Mouse (Mus musculus) liver, embryonic 13.5 days (tissue): Measurements from ENCODE around the gene Adra2a. TPM values are rescaled to one million over a fixed set of nuclear protein-coding genes. Genes with fewer than 3 reads are reported as not detected.

Experiments
- ATAC-seq: fragments of 200-750 bp; cut with Nextera tagmentation; 2 replicates; pipeline ENCODE4 v1.8.0; 2017; ENCODE audit warnings: low read depth, mild to moderate bottlenecking, moderate number of reproducible peaks, moderate library complexity
- DNase-seq: peaks from one replicate; pipeline ENCODE4 v3.0.0; 2022
- H3K27ac ChIP-seq: fragments of 300-500 bp; sonication (generic); 2 replicates; pipeline ENCODE4 v1.5.1; 2015; ENCODE audit warnings: moderate library complexity, mild to moderate bottlenecking, inconsistent platforms
- H3K27me3 ChIP-seq: fragments of 300-500 bp; sonication (generic); 2 replicates; pipeline ENCODE4 v1.6.1; 2015; ENCODE audit warnings: mild to moderate bottlenecking, inconsistent platforms
- H3K36me3 ChIP-seq: fragments of 300-500 bp; sonication (generic); 2 replicates; pipeline ENCODE4 v1.6.1; 2015; ENCODE audit warnings: mild to moderate bottlenecking, inconsistent platforms
- H3K4me1 ChIP-seq: fragments of 300-500 bp; sonication (generic); replicated peaks from 2 replicates; pipeline ENCODE4 v1.6.1; 2015; ENCODE audit warnings: inconsistent platforms
- H3K4me2 ChIP-seq: fragments of 300-500 bp; sonication (generic); 2 replicates; pipeline ENCODE4 v1.6.1; 2015; ENCODE audit warnings: inconsistent platforms, mild to moderate bottlenecking, moderate library complexity
- H3K4me3 ChIP-seq: fragments of 300-500 bp; sonication (generic); replicated peaks from 2 replicates; pipeline ENCODE4 v1.5.1; 2015; ENCODE audit warnings: mild to moderate bottlenecking, inconsistent platforms
- H3K9ac ChIP-seq: fragments of 300-500 bp; sonication (generic); 2 replicates; pipeline ENCODE4 v1.6.1; 2015; ENCODE audit warnings: mild to moderate bottlenecking, inconsistent platforms
- H3K9me3 ChIP-seq: fragments of 300-500 bp; sonication (generic); replicated peaks from 2 replicates; pipeline ENCODE4 v1.6.1; 2016; ENCODE audit warnings: inconsistent platforms
- whole genome bisulfite sequencing: fragments of 180-500 bp; shearing (Covaris S2); methylation state at CpG from one replicate; pipeline ENCODE4 v1.1.7; 2015; ENCODE audit not compliant: insufficient replicate concordance; 5-methylcytosine and 5-hydroxymethylcytosine counted together
- polyA plus RNA-seq: library from polyadenylated mRNA; unstranded; fragments of >200 nt; fragmentation: Nextera tagmentation; extraction: Ambion mirVana; gene quantifications from 2 replicates; pipeline ENCODE4 v1.2.1, GENCODE M21; 2015

Adra2a gene
- polyA plus RNA-seq: 0.05 and 0.12 TPM in 2 replicates

DNA sequence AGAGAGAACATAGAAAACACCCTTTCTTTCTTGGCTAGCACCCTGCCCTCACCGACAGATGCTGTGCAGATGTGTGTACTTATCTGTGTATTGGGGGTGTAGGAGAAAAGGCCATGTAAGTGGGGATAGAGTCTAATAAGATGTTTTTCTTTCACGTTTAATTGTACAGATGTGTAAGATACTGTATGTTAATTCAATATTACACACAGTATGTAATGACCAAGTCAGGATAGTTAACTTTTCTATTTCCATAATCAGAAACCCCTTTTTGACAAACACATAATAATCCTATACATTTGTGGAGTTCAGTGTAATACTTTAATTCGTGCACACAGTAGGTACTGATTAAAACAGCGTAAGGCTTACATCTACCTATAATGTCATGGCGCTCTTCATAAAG is at the start of gene Adra2a:
Gene Adra2a, plus strand, starts transcription at position 301 of the 400 bp plus-strand sequence.
- Histone ChIP-seq H3K27me3 (peaks cover 68% of the 10 kb centered on the region), H3K4me2 (peak within 1 kb of the TSS; percentile 69), H3K27ac (no peak within 1 kb of the TSS), H3K9me3 (no peaks in the 10 kb centered on the region), H3K4me1 (peaks cover 44% of the 10 kb centered on the region), H3K9ac (no peak within 1 kb of the TSS), H3K36me3 (no peaks in the 10 kb centered on the region), H3K4me3 (peak within 1 kb of the TSS; percentile 54)
- ATAC-seq: no peak
- no peak for DNase-seq
- 53% methylated on average over 5 of the region's 5 CpGs for WGBS

DNA sequence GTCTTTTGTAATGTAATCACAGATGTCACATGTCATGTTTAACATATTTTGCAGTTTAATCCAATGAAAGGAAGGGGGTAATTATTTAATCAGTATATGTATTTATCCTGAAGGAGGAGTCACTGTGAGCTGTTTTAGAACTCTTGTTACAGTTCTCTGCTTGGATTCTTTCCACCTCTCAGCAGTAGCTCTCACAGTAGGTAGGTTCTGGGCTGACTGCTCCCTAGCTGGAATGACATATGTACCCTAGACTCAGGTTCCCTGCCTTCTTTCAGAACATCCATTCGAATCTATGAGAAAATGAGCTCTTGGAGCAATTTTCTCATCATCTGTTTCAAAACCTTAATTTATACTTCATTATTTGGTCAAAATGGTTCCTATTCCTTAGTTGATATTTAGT is 49.7 kb upstream of the Adra2a start:
- 74% methylated on average over 1 of the region's 1 CpGs for WGBS
- H3K4me2 ChIP-seq: no peak overlapping the region

DNA sequence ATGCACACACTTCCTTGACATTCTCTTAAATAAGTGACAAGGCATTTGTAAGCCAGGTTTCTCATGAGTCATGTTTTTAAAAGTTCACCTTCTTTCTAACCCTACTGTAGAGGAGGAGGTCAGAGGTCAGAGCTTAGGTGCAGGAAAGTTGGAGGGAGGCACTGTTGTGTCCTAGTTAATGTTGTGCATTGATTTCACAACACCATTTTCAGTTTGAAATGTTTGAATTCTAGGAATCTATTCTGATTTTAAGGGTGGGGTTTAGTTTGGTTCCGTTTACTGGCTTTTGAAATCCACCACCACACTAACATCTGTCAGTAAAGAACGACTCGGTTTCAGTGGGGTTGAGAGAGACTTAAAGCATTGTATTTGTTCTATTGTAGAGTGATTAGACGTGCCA is 33.0 kb upstream of the Adra2a start:
- H3K9ac ChIP-seq: no peak overlapping the region
- peaks cover 4% of the 10 kb centered on the region; the same call in 1 of the 2 replicates for H3K4me1 ChIP-seq
- no peak for ATAC-seq
- no peaks in the 10 kb centered on the region for H3K27me3 ChIP-seq
- 64% methylated on average over 4 of the region's 4 CpGs for WGBS
- no peak overlapping the region for H3K4me3 ChIP-seq
- no peaks in the 10 kb centered on the region for H3K9me3 ChIP-seq
- DNase-seq: no peak
- no peak overlapping the region for H3K27ac ChIP-seq
- H3K36me3 ChIP-seq: no peaks in the 10 kb centered on the region
- H3K4me2 ChIP-seq: no peak overlapping the region

More for the DNA sequence above, 49.7 kb upstream of the Adra2a start:
- no peaks in the 10 kb centered on the region for H3K9me3 ChIP-seq
- DNase-seq: no peak
- no peaks in the 10 kb centered on the region for H3K27me3 ChIP-seq
- H3K4me3 ChIP-seq: no peak overlapping the region
- no peak overlapping the region for H3K9ac ChIP-seq
- ATAC-seq: no peak
- H3K36me3 ChIP-seq: 0 out of 2 replicates have a peak, but pooled peaks cover 4% of the 10 kb centered on the region
- H3K4me1 ChIP-seq: peaks cover 12% of the 10 kb centered on the region
- no peak overlapping the region for H3K27ac ChIP-seq

DNA sequence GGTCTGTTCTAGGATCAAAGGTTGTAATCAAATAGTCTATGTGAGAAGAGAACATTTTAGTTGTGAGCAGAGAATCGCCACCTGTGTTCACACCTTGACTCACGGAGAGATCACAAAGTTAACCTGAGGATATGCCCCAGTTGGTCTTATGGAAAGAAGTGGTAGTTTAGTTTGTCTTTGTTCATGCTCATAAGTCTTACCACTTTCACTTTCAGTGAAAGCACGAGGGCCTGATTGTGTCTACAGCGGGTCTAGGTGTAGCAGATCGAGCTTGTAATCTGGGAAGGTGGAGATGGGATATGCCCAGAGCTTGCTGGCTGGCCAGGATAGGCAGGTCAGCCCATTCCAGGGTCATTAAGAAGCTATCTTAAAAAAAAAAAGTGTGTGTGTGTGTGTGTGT is 29.0 kb upstream of the Adra2a start:
- no peak for DNase-seq
- H3K4me1 ChIP-seq: peaks cover 4% of the 10 kb centered on the region; the same call in 1 of the 2 replicates
- H3K27ac ChIP-seq: no peak overlapping the region
- no peaks in the 10 kb centered on the region for H3K27me3 ChIP-seq
- H3K9me3 ChIP-seq: no peaks in the 10 kb centered on the region
- H3K4me3 ChIP-seq: no peak overlapping the region
- 81% methylated on average over 5 of the region's 5 CpGs for WGBS
- ATAC-seq: no peak
- H3K36me3 ChIP-seq: no peaks in the 10 kb centered on the region
- H3K9ac ChIP-seq: no peak overlapping the region
- no peak overlapping the region for H3K4me2 ChIP-seq

DNA sequence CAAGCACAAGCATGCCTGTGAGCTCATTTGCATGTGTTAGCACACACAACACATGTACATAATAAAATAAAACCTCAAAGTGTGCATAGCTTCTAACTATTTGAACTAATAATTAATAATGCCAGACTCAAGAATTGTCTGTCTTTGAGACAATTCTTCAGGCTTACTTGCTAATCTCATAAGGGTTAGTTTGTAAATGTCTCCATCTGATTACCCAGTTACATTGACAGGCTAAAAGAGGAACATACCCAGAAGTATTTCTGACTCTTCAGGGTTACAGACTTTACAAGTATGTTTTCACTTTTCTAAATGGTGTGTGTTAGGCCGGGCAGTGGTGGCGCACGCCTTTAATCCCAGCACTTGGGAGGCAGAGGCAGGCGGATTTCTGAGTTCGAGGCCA is 28.4 kb upstream of the Adra2a start:
- ATAC-seq: no peak
- Histone ChIP-seq H3K36me3 (no peaks in the 10 kb centered on the region), H3K9me3 (no peaks in the 10 kb centered on the region), H3K27ac (no peak overlapping the region), H3K4me1 (peaks cover 4% of the 10 kb centered on the region; the same call in 1 of the 2 replicates), H3K4me2 (no peak overlapping the region), H3K9ac (no peak overlapping the region), H3K27me3 (no peaks in the 10 kb centered on the region), H3K4me3 (no peak overlapping the region)
- WGBS: 87% methylated on average over 5 of the region's 5 CpGs
- no peak for DNase-seq

DNA sequence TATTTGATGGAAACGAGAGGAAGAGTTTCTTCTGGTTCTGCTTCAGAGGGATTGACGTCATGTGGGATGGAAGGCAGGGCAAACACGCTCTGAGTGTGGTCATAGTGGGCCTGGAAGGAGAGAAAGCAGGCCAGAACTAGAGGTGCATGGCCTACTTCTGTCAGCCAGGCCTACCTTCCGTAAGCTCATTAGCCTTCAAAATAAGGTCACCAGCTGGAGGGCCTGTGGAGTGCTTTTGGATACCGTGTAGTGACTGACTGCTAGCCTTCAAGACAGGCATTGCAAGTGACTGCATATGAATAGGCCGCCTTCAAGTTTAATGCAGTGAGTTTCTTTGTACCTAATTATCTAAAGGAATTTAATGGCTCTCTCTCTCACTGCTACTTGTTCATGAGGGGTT is 8.9 kb upstream of the Adra2a start:
- Histone ChIP-seq H3K9ac (no peak overlapping the region), H3K36me3 (peaks cover 17% of the 10 kb centered on the region), H3K4me1 (no peaks in the 10 kb centered on the region), H3K9me3 (no peaks in the 10 kb centered on the region), H3K4me2 (no peak overlapping the region), H3K27me3 (no peaks in the 10 kb centered on the region), H3K4me3 (no peak overlapping the region), H3K27ac (no peak overlapping the region)
- no peak for DNase-seq
- WGBS: 80% methylated on average over 6 of the region's 6 CpGs
- ATAC-seq: no peak

DNA sequence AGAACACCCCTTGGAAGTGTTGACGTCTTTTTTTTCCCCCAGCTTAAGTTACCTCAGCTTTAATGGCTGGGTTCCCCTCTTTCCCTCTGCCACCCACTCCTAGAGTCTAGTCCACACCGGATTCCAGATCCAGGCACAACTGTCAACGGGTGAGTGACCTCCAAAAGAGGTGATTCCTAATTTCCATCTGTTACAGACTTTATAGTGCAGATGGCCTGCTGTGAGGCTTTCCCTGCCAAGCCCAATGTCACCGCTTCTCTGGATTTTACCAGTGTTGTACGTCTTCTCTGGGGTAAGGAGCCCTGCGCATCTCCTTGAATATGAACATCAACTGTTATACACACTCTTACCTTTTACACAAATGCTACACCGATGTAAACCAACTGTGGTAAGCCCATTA is 4.5 kb upstream of the Adra2a start:
- no peak for ATAC-seq

DNA sequence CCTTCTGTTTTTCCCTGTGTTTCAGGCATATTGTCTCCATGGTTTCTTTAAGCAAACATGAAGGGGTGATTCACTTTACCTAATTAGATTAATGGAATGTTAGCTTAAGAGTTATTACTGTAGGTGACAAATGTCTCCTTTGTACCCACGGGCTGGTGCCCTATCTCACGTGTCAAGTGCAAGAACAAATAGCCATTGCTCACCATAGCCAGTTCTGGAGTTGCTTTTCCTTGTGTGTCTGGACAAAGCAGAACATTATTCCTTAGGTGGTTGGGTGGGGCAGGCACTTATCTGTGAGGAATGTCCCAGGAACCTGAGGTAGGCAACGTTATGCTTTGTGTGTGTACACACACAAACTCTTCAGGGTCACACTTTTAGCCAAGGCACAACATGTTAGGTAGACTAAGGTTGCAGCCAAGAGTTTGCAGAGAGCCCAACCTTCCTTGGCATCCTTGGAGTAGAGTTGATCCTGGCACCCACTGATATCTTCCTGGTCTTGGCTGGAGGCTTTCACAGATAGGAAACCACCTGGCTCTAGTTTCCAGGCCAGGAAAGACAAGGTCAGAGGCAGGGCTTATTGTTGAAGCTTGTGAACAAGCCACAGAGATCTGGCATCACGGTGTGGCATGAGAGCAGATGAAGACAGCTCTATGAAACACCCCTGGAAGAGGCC is 3.5 kb upstream of the Adra2a start:
- H3K4me2 ChIP-seq: no peak overlapping the region
- H3K27ac ChIP-seq: no peak overlapping the region
- WGBS: 44% methylated on average over 4 of the region's 4 CpGs
- no peak overlapping the region for H3K4me3 ChIP-seq
- no peak overlapping the region for H3K9ac ChIP-seq
- H3K36me3 ChIP-seq: no peaks in the 10 kb centered on the region
- H3K4me1 ChIP-seq: peaks cover 15% of the 10 kb centered on the region
- H3K9me3 ChIP-seq: no peaks in the 10 kb centered on the region
- H3K27me3 ChIP-seq: peaks cover 35% of the 10 kb centered on the region
- DNase-seq: no peak
- ATAC-seq: no peak

More for the DNA sequence above, 4.5 kb upstream of the Adra2a start:
- Histone ChIP-seq H3K36me3 (peaks cover 6% of the 10 kb centered on the region; the same call in 1 of the 2 replicates), H3K27me3 (peaks cover 24% of the 10 kb centered on the region), H3K4me3 (no peak overlapping the region), H3K9me3 (no peaks in the 10 kb centered on the region), H3K4me2 (no peak overlapping the region), H3K4me1 (peaks cover 4% of the 10 kb centered on the region), H3K9ac (no peak overlapping the region), H3K27ac (no peak overlapping the region)
- 74% methylated on average over 7 of the region's 7 CpGs for WGBS
- no peak for DNase-seq

DNA sequence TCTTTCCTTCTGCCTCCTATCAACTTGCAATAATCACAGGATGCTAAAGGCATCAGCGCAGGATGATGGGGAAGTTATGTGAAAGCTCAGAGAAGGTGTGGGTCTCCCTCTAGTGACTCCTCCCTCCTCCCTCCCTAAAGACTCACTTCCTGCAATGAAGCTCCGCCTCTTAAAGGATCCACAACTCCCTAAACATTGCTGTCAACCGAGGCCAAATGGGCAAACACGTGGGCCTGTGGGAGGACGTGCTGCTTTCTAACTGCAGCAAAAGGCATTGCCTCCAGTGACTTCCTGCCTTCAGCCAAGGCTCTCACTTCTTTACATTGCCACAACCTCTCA is 3.0 kb upstream of the Adra2a start:
- Histone ChIP-seq H3K27ac (no peak overlapping the region), H3K4me3 (no peak overlapping the region), H3K9me3 (no peaks in the 10 kb centered on the region), H3K4me2 (no peak overlapping the region), H3K36me3 (no peaks in the 10 kb centered on the region), H3K27me3 (peaks cover 40% of the 10 kb centered on the region), H3K9ac (no peak overlapping the region), H3K4me1 (peaks cover 18% of the 10 kb centered on the region)
- WGBS: 19% methylated on average over 5 of the region's 5 CpGs
- ATAC-seq: no peak
- DNase-seq: no peak

DNA sequence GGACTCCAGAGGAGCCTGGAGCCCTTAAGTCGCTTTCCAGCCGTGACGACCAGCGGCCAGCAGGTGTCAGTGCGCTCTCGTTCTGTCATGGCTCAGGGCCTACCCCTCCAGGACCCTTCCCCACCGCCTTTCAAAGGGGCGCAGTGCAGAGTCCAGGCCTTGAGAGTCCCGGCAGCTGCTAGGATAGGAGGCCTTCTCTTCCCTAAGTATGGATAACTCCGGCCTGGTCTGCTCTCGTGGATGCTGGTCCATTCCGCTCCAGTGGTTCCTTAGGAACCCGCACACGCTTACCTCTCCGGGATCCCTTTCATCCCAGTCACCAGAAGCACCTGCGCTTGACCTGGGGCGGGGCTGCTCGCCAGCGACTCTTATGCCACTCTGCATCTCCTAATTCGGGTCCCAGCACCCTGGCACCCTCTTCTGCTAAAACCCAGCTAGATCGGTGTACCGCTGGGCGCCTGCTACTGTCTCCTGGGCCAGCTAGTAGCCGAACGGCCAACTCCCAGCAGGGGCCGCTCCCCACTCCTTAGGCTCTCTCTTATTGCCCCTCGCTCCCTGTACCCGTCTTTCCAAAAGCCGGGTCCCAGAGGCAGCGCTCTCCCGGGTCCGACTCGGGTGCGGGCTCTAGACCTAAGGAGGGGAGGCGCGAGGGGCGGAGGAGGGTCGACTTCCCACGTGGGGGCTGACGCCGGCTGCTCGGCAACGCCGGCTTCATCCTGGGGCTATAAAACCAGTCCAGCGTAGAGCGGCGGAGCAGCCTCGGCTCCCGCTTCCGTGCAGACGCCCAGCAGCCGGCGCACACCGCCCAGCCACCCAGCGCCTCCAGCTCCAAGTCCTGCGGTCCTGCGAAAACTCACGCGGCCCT is 788 bp downstream of the Adra2a start:
- H3K9me3 ChIP-seq: no peaks in the 10 kb centered on the region
- H3K27ac ChIP-seq: no peak overlapping the region
- H3K9ac ChIP-seq: no peak overlapping the region
- 1% methylated on average over 59 of the region's 59 CpGs for WGBS
- no peaks in the 10 kb centered on the region for H3K36me3 ChIP-seq
- H3K4me3 ChIP-seq: peak overlapping the region; percentile 54
- ATAC-seq (peak; percentile 54; the same call in 1 of the 2 replicates), DNase-seq (no peak)
- peak overlapping the region; percentile 69 for H3K4me2 ChIP-seq
- H3K4me1 ChIP-seq: peaks cover 44% of the 10 kb centered on the region
- peaks cover 77% of the 10 kb centered on the region for H3K27me3 ChIP-seq

DNA sequence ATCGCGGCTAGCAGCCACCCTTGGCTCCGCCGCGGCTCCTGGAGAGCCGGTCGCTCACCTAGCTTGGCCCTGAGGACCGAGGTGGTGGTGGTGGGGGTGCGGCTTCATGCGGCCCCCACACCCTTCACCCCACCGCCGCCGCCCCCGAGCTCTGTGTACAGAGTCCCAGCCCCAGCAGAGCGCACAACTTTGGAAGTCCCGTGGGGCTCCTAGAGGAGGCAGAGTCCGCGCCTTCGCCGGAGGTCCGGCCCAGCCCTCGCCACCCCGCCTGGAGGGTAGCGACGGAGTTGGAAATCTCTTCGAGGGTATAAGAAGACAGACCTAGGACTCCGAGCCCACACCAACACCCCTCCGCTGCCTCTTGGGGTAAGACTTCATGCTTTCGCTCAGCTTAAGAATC is 1.5 kb downstream of the Adra2a start:
- H3K36me3 ChIP-seq: no peaks in the 10 kb centered on the region
- no peak overlapping the region for H3K9ac ChIP-seq
- no peak overlapping the region for H3K27ac ChIP-seq
- H3K9me3 ChIP-seq: no peaks in the 10 kb centered on the region
- peak overlapping the region; percentile 69 for H3K4me2 ChIP-seq
- H3K4me3 ChIP-seq: peak overlapping the region; percentile 54
- peaks cover 44% of the 10 kb centered on the region for H3K4me1 ChIP-seq
- DNase-seq (no peak), ATAC-seq (no peak)
- 3% methylated on average over 29 of the region's 29 CpGs for WGBS
- peaks cover 82% of the 10 kb centered on the region for H3K27me3 ChIP-seq
